Mouse (Mus musculus) heart, embryonic 14.5 days (tissue): ENCODE measurements around the gene Olfr374. TPM values are rescaled to one million over a fixed set of nuclear protein-coding genes. Genes with fewer than 3 reads are reported as not detected.
A peak's percentile ranks its signal among the peaks of the same experiment; 100 is the strongest.

Source experiments
- ATAC-seq: fragments of 200-750 bp; cut with Nextera tagmentation; 2 replicates; pipeline ENCODE4 v1.8.0; 2017; ENCODE audit warnings: low read depth, moderate TSS enrichment; ENCODE audit not compliant: insufficient number of reproducible peaks, insufficient read depth, low FRiP score
- H3K27ac ChIP-seq, 2 experiments: fragments of 200-500 bp in 1 of 2; fragments of 300-500 bp in 1 of 2; sonication (generic) in 1 of 2; replicated peaks in 1 of 2; 2 replicates each; pipeline ENCODE4 v1.5.1; 2012 to 2014; ENCODE audit warnings: low read depth in 2 of 2, low read length in 2 of 2, control low read depth in 1 of 2, mild to moderate bottlenecking in 1 of 2, mixed read lengths in 1 of 2; ENCODE audit not compliant: control insufficient read depth in 1 of 2, insufficient read depth in 1 of 2
- H3K27me3 ChIP-seq: fragments of 300-500 bp; sonication (generic); 2 replicates; pipeline ENCODE4 v1.6.1; 2014; ENCODE audit warnings: mild to moderate bottlenecking, low read length, control low read depth; ENCODE audit not compliant: control insufficient read depth, insufficient read depth
- H3K36me3 ChIP-seq: fragments of 300-500 bp; sonication (generic); 2 replicates; pipeline ENCODE4 v1.6.1; 2014; ENCODE audit warnings: mild to moderate bottlenecking, control low read depth, low read length, mixed read lengths; ENCODE audit not compliant: control insufficient read depth, insufficient read depth
- H3K4me1 ChIP-seq, 2 experiments: fragments of 200-500 bp in 1 of 2; fragments of 300-500 bp in 1 of 2; sonication (generic) in 1 of 2; 2 replicates each; pipeline ENCODE4 v1.6.1; 2012 to 2014; ENCODE audit warnings: low read length in 2 of 2, control low read depth in 1 of 2, mixed read lengths in 1 of 2; ENCODE audit not compliant: control insufficient read depth in 2 of 2, insufficient read depth in 2 of 2
- H3K4me2 ChIP-seq: fragments of 300-500 bp; sonication (generic); 2 replicates; pipeline ENCODE4 v1.6.1; 2014; ENCODE audit warnings: mild to moderate bottlenecking, low read length
- H3K4me3 ChIP-seq, 2 experiments: fragments of 200-500 bp in 1 of 2; fragments of 300-500 bp in 1 of 2; sonication (generic) in 1 of 2; 2 replicates each; pipeline ENCODE4 v1.5.1; 2012 to 2014; ENCODE audit warnings: low read length in 2 of 2, mild to moderate bottlenecking in 2 of 2, control low read depth in 1 of 2, low read depth in 1 of 2, moderate library complexity in 1 of 2; ENCODE audit not compliant: control insufficient read depth in 1 of 2, insufficient read depth in 1 of 2
- H3K9ac ChIP-seq: fragments of 300-500 bp; sonication (generic); 2 replicates; pipeline ENCODE4 v1.6.1; 2014; ENCODE audit warnings: mild to moderate bottlenecking, low read length
- H3K9me3 ChIP-seq: fragments of 300-500 bp; sonication (generic); 2 replicates; pipeline ENCODE4 v1.6.1; 2016; ENCODE audit warnings: low read length, control low read depth; ENCODE audit not compliant: control insufficient read depth
- WGBS: fragments of 180-500 bp; shearing (Covaris S2); extraction: QIAGEN DNeasy Blood & Tissue Kit; methylation state at CpG from one replicate; pipeline ENCODE4 v1.1.7; 2014; 5-methylcytosine and 5-hydroxymethylcytosine counted together
- polyA plus RNA-seq: library from polyadenylated mRNA; unstranded; fragments of >200 nt; fragmentation: Nextera tagmentation; extraction: Ambion mirVana; gene quantifications from 2 replicates; pipeline ENCODE4 v1.2.1, GENCODE M21; 2014

Olfr374 gene
- polyA plus RNA-seq, 1 experiment from 2014 or later = not detected

- Histone ChIP-seq H3K36me3 (peaks cover 21% of the 10 kb centered on the region), H3K27ac (peak within 1 kb of the TSS; percentile 83 to 84), H3K9me3 (no peaks in the 10 kb centered on the region), H3K4me3 (peak within 1 kb of the TSS; percentile 90 to 98), H3K4me2 (peak within 1 kb of the TSS; percentile 94), H3K4me1 (peaks cover 7 to 18% of the 10 kb centered on the region in 2 experiments), H3K27me3 (no peaks in the 10 kb centered on the region), H3K9ac (peak within 1 kb of the TSS; percentile 98)
- peak; percentile 99 for ATAC-seq
- WGBS = under 1% methylated on average over 82 of the region's 82 CpGs
Measured at GRCm38 (mm10) chr8:72160707-72161697, 54.2 kb downstream of the Olfr374 start, which contains the start of gene Rab8a. Gene Rab8a, plus strand, starts transcription at chr8:72161200.

GRCm38 (mm10) chr8:72162821-72163220 is 56.0 kb downstream of the Olfr374 start:
- no peak overlapping the region for H3K27ac ChIP-seq
- H3K9ac ChIP-seq = no peak overlapping the region
- peaks cover 7 to 18% of the 10 kb centered on the region in 2 experiments for H3K4me1 ChIP-seq
- ATAC-seq = no peak
- peaks cover 22% of the 10 kb centered on the region for H3K36me3 ChIP-seq
- H3K27me3 ChIP-seq = no peaks in the 10 kb centered on the region
- H3K4me3 ChIP-seq = no peak overlapping the region
- H3K9me3 ChIP-seq = no peaks in the 10 kb centered on the region
- H3K4me2 ChIP-seq = 0 out of 2 replicates have a peak overlapping the region, but pooled peaks have one; percentile 94

Other genes with a start within 250 kb of the Olfr374 start
- gene Zfp709, start 225.0 kb upstream of the Olfr374 start, polyA plus RNA-seq = 4.9 and 5.8 TPM in 2 replicates
- 3.5 and 3.8 TPM in 2 replicates for gene Zfp882, start 198.4 kb upstream of the Olfr374 start, polyA plus RNA-seq
- 27.8 and 28.2 TPM in 2 replicates for gene Zfp617, start 198.4 kb upstream of the Olfr374 start, polyA plus RNA-seq
- gene Zfp961, start 156.0 kb upstream of the Olfr374 start, polyA plus RNA-seq = 13.6 and 15.0 TPM in 2 replicates
- gene Cyp4f18, start 97.4 kb upstream of the Olfr374 start, polyA plus RNA-seq = 0.73 and 1.7 TPM in 2 replicates
- not detected in 2 replicates for gene Olfr372, start 65.8 kb upstream of the Olfr374 start, polyA plus RNA-seq
- gene Olfr373, start 23.9 kb upstream of the Olfr374 start, polyA plus RNA-seq = not detected in 2 replicates
- gene Tpm4, start 27.9 kb downstream of the Olfr374 start, polyA plus RNA-seq = 305 and 318 TPM in 2 replicates
- gene Rab8a, start 54.2 kb downstream of the Olfr374 start, polyA plus RNA-seq = 57.8 and 58.2 TPM in 2 replicates
- not detected in 2 replicates for gene Hsh2d, start 82.6 kb downstream of the Olfr374 start, polyA plus RNA-seq
- gene Cib3, start 105.8 kb downstream of the Olfr374 start, polyA plus RNA-seq = not detected in 2 replicates
- not detected in 2 replicates for gene Gm11034, start 106.6 kb downstream of the Olfr374 start, polyA plus RNA-seq
- 39.6 and 42.3 TPM in 2 replicates for gene Fam32a, start 112.7 kb downstream of the Olfr374 start, polyA plus RNA-seq
- 108 TPM in 2 replicates for gene Ap1m1, start 133.0 kb downstream of the Olfr374 start, polyA plus RNA-seq
- 17.9 and 18.1 TPM in 2 replicates for gene Gm10282, start 198.2 kb downstream of the Olfr374 start, polyA plus RNA-seq
- gene Klf2, start 212.0 kb downstream of the Olfr374 start, polyA plus RNA-seq = 22.0 and 24.1 TPM in 2 replicates